Mouse (Mus musculus): ENCODE data around the gene Asic1. TPM values are rescaled to one million over a fixed set of nuclear protein-coding genes. Genes with fewer than 3 reads are reported as not detected.
A peak's percentile ranks its signal among the peaks of the same experiment; 100 is the strongest.

The Asic1 gene
- under 1 TPM; 0.22 to 0.35 TPM for total RNA-seq (2021)

DNA sequence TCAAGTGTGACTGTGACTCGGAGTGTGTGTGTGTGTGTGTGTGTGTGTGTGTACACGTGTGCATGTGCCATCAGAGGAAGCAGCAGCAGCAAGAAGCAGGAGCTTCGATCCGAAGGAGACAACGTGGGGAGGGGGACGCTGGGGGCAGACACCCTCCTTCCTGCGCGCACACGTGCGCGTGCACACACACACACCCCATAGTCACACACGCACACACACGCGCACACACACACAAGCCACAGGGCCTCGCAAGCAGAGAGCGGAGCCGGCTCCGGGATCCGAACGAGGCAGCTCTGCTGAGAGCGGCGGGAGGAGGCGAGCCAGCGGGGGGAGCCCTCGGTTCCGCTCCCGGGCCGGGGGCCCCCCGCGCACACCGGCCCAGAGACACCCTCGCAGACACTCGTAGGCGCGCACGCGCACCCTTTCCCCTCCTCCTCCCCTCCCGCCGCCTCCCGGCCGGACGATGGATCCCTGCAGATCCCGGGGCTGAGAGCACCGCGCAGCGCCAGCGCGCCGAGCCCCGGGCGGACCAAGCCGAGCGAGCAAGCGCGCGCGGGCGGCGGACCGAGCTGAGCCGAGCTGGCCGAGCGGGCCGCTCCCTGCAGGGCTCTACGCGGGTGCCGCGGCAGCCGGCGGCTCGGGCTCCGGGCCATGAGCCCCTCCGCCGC lies at the start of gene Asic1:
Gene Asic1 (plus strand): TSS at position 215 of the 668 bp plus-strand sequence.
- intact Hi-C loops (cut with DNase I): no loop called here
- peak; percentile 63 to 67 for DNase-seq

DNA sequence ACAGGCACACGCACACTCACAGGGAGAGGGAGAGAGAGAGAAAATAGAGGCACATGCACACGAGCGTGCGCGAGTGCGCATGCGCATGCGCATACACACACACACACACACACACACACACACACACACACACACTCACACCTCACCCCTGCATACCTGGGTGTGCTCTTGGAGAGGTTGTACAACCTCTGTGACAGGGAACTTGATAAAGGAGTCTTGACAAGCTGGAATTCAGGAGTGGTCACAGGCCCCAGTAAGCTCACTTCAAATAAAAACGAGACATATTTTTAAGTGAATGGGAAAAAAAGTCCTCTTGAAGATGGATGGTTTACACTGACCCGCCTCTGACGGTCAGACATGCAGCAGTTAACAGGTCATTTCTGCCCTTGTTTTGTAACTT lies 48.1 kb upstream of the Asic1 start:
- DNase-seq: no peak
- intact Hi-C loops (cut with DNase I): no loop called here

GRCm38 (mm10) chr15:99631618-99632017 lies 38.5 kb upstream of the Asic1 start:
- no peak for DNase-seq
- intact Hi-C loops (cut with DNase I): no loop called here

- no peak for DNase-seq
- intact Hi-C loops (cut with DNase I): no loop called here
Observed at GRCm38 (mm10) chr15:99634702-99635101, 35.5 kb upstream of the Asic1 start.

DNA sequence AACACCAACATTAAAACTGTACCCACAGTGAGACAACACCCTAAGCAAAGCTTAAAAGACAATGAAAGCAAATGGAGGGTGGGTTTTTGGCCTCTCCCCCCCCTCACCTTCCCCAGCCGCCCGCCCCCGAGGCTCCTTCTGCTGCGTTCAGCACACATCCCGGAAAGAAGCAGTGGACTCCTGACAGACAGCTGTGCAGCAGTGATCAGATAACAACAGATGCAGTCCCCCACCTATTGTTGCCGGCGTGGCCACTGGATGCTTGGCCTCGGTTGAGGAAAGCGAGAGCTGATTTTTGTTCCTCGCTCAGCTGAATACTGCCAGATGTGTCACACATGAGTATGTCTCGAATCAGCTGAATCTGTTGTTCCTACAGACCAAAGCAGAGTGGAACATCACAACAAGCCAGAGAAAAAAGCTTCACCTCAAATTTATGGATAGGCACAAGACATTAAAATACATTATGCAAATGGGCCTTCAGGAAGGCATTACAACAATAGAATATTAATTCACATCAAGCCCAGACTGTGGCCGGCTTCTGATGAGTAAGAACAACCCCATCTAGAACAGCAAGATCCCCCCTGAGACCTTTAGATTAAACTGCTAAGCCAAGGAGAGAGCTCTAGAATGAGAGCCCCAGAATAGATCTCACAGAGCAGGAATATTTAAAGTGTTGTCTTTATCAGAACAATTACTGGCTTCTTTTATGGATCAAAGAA lies 32.6 kb upstream of the Asic1 start:
- DNase-seq: no peak
- intact Hi-C loops (cut with DNase I): no loop called here

DNA sequence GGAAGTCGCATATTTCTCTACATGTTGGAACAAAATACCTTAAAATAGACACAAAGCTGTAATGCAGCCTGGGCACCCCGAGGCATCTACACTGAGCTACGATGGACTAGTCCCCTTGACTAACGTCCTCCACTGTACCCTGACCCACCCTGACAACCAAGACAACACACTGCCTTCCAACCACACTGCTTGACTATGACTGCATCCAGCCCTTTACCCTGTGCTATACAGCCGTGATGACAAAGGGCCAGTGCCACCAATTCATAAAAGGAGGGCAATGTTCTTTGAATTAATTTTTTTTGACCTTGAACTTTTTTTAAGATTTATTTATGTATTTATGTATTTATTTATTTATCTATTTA lies 32.1 kb upstream of the Asic1 start:
- intact Hi-C loops (cut with DNase I): no loop called here
- no peak for DNase-seq

DNA sequence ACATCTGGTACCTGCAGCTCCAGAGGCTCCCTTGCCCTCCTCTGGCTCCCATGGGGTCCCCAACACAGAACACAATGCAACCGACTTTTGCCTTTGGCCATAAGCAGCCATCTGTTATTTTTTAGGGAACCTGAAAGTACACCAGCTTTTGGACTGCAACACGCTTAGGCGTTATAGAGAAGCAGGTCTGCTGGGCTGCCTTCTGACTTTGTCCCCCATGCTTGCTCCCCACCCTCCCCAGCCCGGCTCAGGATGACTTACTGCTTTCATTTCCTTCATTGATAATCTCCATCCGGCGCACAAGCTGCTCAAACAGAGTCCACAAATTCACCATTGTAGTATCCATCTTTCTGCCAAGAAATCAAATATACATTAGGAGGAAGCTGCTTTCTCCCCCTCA lies 27.5 kb upstream of the Asic1 start:
- intact Hi-C loops (cut with DNase I): no loop called here
- no peak for DNase-seq

DNA sequence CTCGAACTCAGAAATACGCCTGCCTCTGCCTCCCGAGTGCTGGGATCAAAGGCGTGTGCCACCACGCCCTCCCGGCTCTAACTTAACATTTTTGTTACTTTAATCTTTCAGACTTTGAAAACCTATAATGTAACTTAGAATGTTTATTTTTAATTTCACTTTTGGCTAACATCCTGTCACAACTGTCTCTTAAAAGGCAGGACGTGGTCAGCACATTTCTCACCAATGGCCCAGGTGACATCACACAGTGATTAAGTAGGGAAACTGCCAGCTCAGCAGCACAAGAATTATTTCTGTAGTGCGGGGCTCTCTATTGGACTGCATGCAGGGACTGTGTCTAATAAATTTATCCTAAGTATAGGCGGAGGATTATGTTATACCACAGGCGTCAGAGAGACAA lies 26.3 kb upstream of the Asic1 start:
- intact Hi-C loops (cut with DNase I): no loop called here
- no peak for DNase-seq

DNA sequence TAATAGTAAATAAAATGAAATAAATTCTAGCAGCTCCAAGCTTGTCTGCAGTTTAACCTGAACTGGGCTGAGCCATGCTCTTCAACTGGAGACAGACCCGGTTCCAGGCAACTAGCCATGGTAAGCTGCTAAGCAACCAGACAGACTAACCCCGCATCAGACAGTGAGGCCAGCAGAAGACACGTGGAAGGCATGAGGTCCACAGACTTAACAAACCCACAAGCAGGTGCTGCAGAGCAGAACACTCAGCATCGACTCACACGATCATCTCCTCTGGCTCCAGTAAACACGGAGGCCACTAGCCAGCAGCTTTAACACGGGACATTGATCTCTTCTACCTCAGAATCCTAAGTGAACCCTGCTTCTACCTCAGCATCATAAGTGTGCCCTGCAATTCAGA lies 25.4 kb upstream of the Asic1 start:
- no peak for DNase-seq

GRCm38 (mm10) chr15:99648326-99648725 lies 21.8 kb upstream of the Asic1 start:
- intact Hi-C loops (cut with DNase I): no loop called here
- DNase-seq: no peak

More for the DNA sequence above, 25.4 kb upstream of the Asic1 start:
- intact Hi-C loops (cut with DNase I): no loop called here

DNA sequence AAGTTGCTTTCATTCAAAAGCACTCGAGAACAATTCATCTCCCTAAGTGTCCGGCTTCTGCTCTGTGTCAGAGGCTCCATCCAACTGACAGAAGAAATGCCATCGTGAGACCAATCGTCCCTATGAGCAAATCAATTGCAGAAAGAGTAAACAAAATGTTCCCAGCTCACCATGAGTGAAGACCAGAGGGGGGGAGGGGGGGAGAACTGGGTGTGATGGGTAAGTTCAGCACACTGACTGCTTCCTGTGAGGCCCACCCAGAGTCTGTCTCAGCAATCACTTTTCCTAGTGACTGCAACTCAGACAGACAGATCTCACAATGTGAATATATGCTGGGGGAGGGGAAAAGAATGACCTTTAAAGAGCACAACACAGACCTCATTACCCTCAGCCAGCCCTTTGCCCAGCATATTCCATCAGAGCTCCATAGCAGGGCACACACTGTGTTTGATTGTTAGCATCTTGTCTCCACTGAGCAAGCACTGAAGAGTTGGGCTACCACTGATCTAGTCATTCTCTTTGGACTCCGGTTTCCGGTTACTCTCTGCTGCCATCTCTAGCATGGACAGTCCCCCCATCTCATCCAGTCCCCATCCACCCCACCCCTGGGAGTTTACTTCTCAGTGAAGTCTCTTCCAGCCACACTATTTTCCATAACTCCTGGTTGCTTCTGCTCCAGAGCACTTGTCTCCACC lies 21.0 kb upstream of the Asic1 start:
- intact Hi-C loops (cut with DNase I): no loop called here

GRCm38 (mm10) chr15:99650304-99650703 lies 19.9 kb upstream of the Asic1 start:
- DNase-seq: no peak
- intact Hi-C loops (cut with DNase I): no loop called here

More for the DNA sequence above, 21.0 kb upstream of the Asic1 start:
- no peak for DNase-seq

DNA sequence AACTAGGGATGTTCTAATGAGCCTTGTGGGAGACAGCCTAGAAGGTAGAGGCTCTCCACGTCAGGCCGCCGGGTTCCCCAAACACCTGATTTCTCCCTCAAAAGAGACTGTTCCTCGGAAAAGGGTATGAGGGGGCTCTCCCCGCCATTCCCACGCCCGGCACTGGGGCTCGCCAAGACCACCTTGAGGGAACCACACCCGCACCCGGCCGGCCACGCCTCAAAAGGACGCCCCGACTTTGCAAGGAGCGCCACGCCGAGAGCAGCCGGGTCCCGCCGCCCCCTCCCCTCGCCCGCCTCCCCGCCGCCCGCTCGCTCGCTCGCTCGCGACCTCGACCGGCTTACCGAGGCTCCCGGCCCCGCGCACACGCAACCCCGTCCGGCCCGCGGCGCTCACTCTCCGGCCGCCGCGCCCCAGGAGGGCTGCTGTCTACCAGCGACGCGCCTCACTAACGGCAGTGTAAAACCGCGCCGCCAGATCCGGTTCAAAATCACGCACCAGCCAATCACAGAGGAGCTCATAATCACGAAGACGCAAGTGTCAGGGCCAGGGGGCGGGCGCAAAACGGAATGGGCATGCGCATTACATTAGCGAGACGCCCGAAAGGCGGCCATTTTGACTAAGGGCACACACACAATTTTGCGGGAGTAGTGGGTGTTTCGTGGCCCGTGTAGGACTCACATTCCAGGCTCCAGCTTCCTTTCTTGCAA lies 18.9 kb upstream of the Asic1 start, which contains the start of gene Racgap1:
Gene Racgap1 (minus strand): TSS at position 494 of the 710 bp plus-strand sequence.
- peak; percentile 95 to 97 for DNase-seq
- intact Hi-C loops (cut with DNase I): no loop called here

- DNase-seq: no peak
- intact Hi-C loops (cut with DNase I): no loop called here
Observed at GRCm38 (mm10) chr15:99651984-99652872, 17.9 kb upstream of the Asic1 start.

DNA sequence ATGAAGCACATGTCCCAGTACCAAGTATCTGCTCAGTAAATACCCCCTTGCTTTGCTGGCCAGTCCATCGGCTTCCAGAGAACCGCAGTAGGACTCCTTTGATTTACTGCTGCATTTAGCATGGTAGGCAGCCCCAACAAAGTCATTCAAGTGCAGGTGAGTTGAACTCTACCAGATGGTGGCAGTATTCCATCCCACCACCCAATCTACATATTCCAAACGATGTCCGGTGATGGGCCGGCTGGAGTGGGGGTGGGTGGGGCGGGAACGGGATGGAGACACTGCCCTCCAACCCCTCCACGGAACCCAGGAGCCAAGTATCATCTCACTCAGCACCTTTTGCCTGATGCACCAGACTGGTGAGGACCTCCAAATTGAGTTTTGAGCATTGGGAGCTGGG lies 16.9 kb upstream of the Asic1 start:
- intact Hi-C loops (cut with DNase I): no loop called here
- DNase-seq: no peak

- DNase-seq: no peak
- intact Hi-C loops (cut with DNase I): no loop called here
Observed at GRCm38 (mm10) chr15:99653876-99654275, 16.3 kb upstream of the Asic1 start.

DNA sequence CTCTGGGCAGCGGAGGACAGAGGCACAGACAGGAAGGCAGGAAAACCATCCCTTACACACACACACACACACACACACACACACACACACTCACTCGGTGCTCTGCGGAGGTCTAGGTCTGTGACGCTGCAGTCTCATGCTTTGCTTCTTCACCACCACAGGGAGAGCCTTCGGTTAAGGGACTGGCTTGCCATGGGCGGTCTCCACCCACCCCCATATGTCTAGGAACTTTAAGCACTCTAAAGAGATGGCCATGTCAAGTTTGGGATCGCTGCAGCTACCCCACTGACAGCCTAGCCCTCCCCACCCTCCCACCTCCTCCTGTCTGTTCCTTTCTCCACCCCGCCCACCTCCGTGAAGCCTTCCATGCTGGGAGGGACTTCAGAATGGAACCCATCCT lies 14.2 kb upstream of the Asic1 start:
- DNase-seq: no peak
- intact Hi-C loops (cut with DNase I): no loop called here

DNA sequence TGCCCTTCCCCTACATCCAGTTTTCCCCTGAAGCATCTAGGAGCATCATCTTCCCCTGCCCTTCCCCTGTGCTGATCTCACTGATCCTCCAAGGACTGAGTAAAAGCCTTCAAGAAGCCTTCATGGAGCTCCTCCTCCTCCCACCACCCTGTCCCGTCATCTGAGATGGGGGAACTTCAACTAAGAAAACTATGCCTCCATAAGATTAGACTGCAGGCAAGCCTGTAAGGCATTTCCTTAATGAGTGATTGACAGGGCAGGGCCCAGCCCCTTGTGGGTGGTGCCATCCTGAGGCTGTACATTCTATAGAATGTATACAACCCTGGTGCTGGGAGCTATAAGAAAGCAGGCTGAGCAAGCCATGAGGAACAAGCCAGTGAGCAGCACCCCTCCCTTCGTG lies 11.7 kb upstream of the Asic1 start:
- intact Hi-C loops (cut with DNase I): no loop called here

DNA sequence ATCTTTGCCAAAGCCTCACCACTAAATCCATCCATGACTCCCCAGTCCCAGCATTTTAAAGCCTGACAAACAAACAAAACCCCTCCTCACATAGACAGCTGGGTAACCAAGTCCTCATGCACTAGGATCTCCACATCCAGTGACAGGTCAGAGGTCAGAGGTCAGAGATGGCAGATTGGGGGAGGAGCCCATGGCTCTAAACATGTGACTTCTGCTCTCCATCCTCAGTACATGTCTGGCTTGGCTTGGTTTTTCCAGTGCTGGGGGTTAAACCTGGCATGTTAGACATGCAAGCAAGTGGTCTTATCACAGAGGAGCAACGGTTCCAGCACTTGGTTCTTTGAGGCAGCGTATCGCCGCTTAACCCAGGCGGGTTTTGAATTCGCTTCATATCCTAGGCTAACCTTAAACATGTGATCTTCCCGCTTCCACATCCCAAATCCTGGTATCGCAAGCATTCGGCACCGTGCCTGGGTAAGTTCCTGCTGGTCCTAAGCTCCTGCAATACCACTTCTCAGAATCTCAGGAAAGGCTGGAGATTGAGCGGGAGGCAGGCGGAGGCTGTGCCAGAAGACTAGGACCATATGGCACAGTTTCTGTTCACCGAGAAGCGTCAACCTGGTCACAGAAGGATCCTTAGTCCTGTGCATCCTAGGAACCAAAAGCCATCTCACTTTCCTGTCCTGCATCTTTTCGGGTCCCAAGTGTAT lies 8.9 kb upstream of the Asic1 start:
- no peak for DNase-seq
- intact Hi-C loops (cut with DNase I): no loop called here

More for the DNA sequence above, 11.7 kb upstream of the Asic1 start:
- no peak for DNase-seq
